Mouse (Mus musculus) layer of hippocampus, adult 2 months (tissue): ENCODE results near the gene Klhdc2. TPM values are rescaled to one million over a fixed set of nuclear protein-coding genes. Genes with fewer than 3 reads are reported as not detected.

Source experiments
- DNase-seq, 2 experiments: peaks; one replicate each; pipeline ENCODE4 v3.0.0; 2022; ENCODE audit warnings: low spot score in 2 of 2
- H3K27ac ChIP-seq: fragments of 200-600 bp; 2 replicates; pipeline ENCODE4 v1.8.1; 2022
- H3K4me3 ChIP-seq: fragments of 200-600 bp; 2 replicates; pipeline ENCODE4 v1.8.1; 2022; ENCODE audit warnings: mild to moderate bottlenecking
- CTCF ChIP-seq: fragments of 200-600 bp; conservative IDR thresholded peaks from 2 replicates; pipeline ENCODE4 v1.8.1; 2022; ENCODE audit warnings: antibody characterized with exemption, mild to moderate bottlenecking, moderate library complexity
- total RNA-seq, 2 experiments: library from RNA; stranded (reverse); gene quantifications; 2 replicates each; pipeline ENCODE4 v1.2.3; 2021

The Klhdc2 gene
- total RNA-seq, 2 experiments from 2014 or later = 115 to 125 TPM

- no peak for DNase-seq
- no peak overlapping the region for H3K27ac ChIP-seq
- no peak for TF ChIP-seq CTCF
- H3K4me3 ChIP-seq = no peak overlapping the region
Measured at GRCm38 (mm10) chr12:69318431-69318830, 21.9 kb downstream of the Klhdc2 start.

GRCm38 (mm10) chr12:69331187-69331586 lies 34.7 kb downstream of the Klhdc2 start:
- H3K4me3 ChIP-seq = no peak overlapping the region
- DNase-seq = no peak
- no peak overlapping the region for H3K27ac ChIP-seq
- no peak for TF ChIP-seq CTCF

GRCm38 (mm10) chr12:69332147-69332546 lies 35.7 kb downstream of the Klhdc2 start:
- DNase-seq = no peak
- TF ChIP-seq CTCF = no peak
- H3K4me3 ChIP-seq = no peak overlapping the region
- no peak overlapping the region for H3K27ac ChIP-seq

- DNase-seq = peak in 1 of 2 experiments; percentile 22
- Histone ChIP-seq H3K4me3 (no peak overlapping the region), H3K27ac (no peak overlapping the region)
- peak; percentile 78 for TF ChIP-seq CTCF
Measured at GRCm38 (mm10) chr12:69333547-69333946, 37.1 kb downstream of the Klhdc2 start.

- no peak for TF ChIP-seq CTCF
- Histone ChIP-seq H3K4me3 (no peak overlapping the region), H3K27ac (no peak overlapping the region)
- DNase-seq = no peak
Measured at GRCm38 (mm10) chr12:69349928-69350327, 53.4 kb downstream of the Klhdc2 start.

- DNase-seq = no peak
Measured at GRCm38 (mm10) chr12:69351685-69352084, 55.2 kb downstream of the Klhdc2 start.

GRCm38 (mm10) chr12:69356546-69357299 lies 60.2 kb downstream of the Klhdc2 start, which contains the start of gene Nemf:
Nemf (minus strand) TSS chr12:69357165.
- peak within 1 kb of the TSS; percentile 56 for H3K4me3 ChIP-seq
- peak within 1 kb of the TSS; percentile 87 for H3K27ac ChIP-seq
- TF ChIP-seq CTCF = no peak
- peak; percentile 84 to 88 for DNase-seq

More at GRCm38 (mm10) chr12:69351685-69352084, 55.2 kb downstream of the Klhdc2 start:
- H3K4me3 ChIP-seq = no peak overlapping the region
- peak; percentile 63 for TF ChIP-seq CTCF
- H3K27ac ChIP-seq = no peak overlapping the region

DNA sequence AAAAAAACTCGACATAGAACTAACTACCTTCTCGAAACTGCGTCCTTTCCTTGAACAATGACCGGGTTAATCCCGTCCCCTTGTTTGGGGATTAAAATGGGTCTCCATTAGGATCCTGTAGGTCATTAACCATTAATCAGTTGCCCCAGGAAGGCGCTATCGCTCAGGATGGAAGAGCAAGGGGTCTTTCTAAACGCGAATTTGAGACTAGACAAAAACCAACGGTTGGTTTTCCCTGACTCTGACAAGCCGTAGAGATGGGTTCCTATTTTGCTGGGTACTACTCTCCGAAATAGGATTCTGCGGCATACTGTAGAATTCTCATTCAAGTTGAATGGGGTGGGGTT lies 60.8 kb downstream of the Klhdc2 start:
- no peak for DNase-seq
- Histone ChIP-seq H3K4me3 (peak overlapping the region; percentile 56), H3K27ac (peak overlapping the region; percentile 87)
- no peak for TF ChIP-seq CTCF

Other genes with a start within 250 kb of the Klhdc2 start
- 1,000 to 10,000 TPM; 1,229 to 1,249 TPM for gene Rps29, start 137.5 kb upstream of the Klhdc2 start, total RNA-seq
- gene Lrr1, start 127.9 kb upstream of the Klhdc2 start, total RNA-seq = not detected
- gene Rpl36al, start 112.6 kb upstream of the Klhdc2 start, total RNA-seq = 100 to 1,000 TPM; 184 to 187 TPM
- gene Mgat2, start 112.5 kb upstream of the Klhdc2 start, total RNA-seq = 10 to 100 TPM; 25.6 to 28.2 TPM
- gene Gm49383, start 99.6 kb upstream of the Klhdc2 start, total RNA-seq = 1 to 10 TPM; 3.8 to 4.1 TPM
- gene Dnaaf2, start 98.3 kb upstream of the Klhdc2 start, total RNA-seq = 1 to 10 TPM; 1.9 TPM
- 1 to 10 TPM; 3.5 to 5.1 TPM for gene Gm49384, start 92.4 kb upstream of the Klhdc2 start, total RNA-seq
- gene Pole2, start 68.5 kb upstream of the Klhdc2 start, total RNA-seq = under 1 TPM; 0.72 to 0.76 TPM
- gene Klhdc1, start 55.5 kb upstream of the Klhdc2 start, total RNA-seq = 10 to 100 TPM; 17.5 to 18.6 TPM
- 10 to 100 TPM; 50.0 to 50.2 TPM for gene Nemf, start 60.5 kb downstream of the Klhdc2 start, total RNA-seq
- 10 to 100 TPM; 50.1 to 50.3 TPM for gene Arf6, start 75.5 kb downstream of the Klhdc2 start, total RNA-seq
- gene Gm9887, start 75.8 kb downstream of the Klhdc2 start, total RNA-seq = 1 to 10 TPM in 1 of 2 experiments, under 1 TPM in 1; 0.61 to 1.1 TPM